Mouse (Mus musculus) kidney, embryonic 15.5 days (tissue): ENCODE results near the gene Scube2. TPM values are rescaled to one million over a fixed set of nuclear protein-coding genes. Genes with fewer than 3 reads are reported as not detected.

Experiments
- ATAC-seq: fragments of 200-750 bp; cut with Nextera tagmentation; replicated peaks from 2 replicates; pipeline ENCODE4 v1.8.0; 2017; ENCODE audit warnings: moderate TSS enrichment; ENCODE audit not compliant: low FRiP score
- H3K27ac ChIP-seq: fragments of 300-500 bp; sonication (generic); 2 replicates; pipeline ENCODE4 v1.5.1; 2015; ENCODE audit warnings: mild to moderate bottlenecking, inconsistent platforms
- H3K27me3 ChIP-seq: fragments of 300-500 bp; sonication (generic); 2 replicates; pipeline ENCODE4 v1.6.1; 2015; ENCODE audit warnings: inconsistent platforms
- H3K36me3 ChIP-seq: fragments of 300-500 bp; sonication (generic); 2 replicates; pipeline ENCODE4 v1.6.1; 2015; ENCODE audit warnings: inconsistent platforms
- H3K4me1 ChIP-seq: fragments of 300-500 bp; sonication (generic); 2 replicates; pipeline ENCODE4 v1.6.1; 2015; ENCODE audit warnings: inconsistent platforms
- H3K4me2 ChIP-seq: fragments of 300-500 bp; sonication (generic); 2 replicates; pipeline ENCODE4 v1.6.1; 2015; ENCODE audit warnings: moderate library complexity, mild to moderate bottlenecking, inconsistent platforms
- H3K4me3 ChIP-seq: fragments of 300-500 bp; sonication (generic); replicated peaks from 2 replicates; pipeline ENCODE4 v1.5.1; 2015; ENCODE audit warnings: mild to moderate bottlenecking, inconsistent platforms
- H3K9ac ChIP-seq: fragments of 300-500 bp; sonication (generic); 2 replicates; pipeline ENCODE4 v1.6.1; 2015; ENCODE audit warnings: mild to moderate bottlenecking, inconsistent platforms
- H3K9me3 ChIP-seq: fragments of 300-500 bp; sonication (generic); replicated peaks from 2 replicates; pipeline ENCODE4 v1.6.1; 2016; ENCODE audit warnings: inconsistent platforms
- WGBS: fragments of 180-500 bp; shearing (Covaris S2); methylation state at CpG from one replicate; pipeline ENCODE4 v1.1.7; 2015; ENCODE audit warnings: mixed read lengths; 5-methylcytosine and 5-hydroxymethylcytosine counted together
- polyA plus RNA-seq: library from polyadenylated mRNA; unstranded; fragments of >200 nt; fragmentation: Nextera tagmentation; extraction: Ambion mirVana; gene quantifications from 2 replicates; pipeline ENCODE4 v1.2.1, GENCODE M21; 2015

Gene Scube2
- 0.89 and 1.0 TPM in 2 replicates for polyA plus RNA-seq

DNA sequence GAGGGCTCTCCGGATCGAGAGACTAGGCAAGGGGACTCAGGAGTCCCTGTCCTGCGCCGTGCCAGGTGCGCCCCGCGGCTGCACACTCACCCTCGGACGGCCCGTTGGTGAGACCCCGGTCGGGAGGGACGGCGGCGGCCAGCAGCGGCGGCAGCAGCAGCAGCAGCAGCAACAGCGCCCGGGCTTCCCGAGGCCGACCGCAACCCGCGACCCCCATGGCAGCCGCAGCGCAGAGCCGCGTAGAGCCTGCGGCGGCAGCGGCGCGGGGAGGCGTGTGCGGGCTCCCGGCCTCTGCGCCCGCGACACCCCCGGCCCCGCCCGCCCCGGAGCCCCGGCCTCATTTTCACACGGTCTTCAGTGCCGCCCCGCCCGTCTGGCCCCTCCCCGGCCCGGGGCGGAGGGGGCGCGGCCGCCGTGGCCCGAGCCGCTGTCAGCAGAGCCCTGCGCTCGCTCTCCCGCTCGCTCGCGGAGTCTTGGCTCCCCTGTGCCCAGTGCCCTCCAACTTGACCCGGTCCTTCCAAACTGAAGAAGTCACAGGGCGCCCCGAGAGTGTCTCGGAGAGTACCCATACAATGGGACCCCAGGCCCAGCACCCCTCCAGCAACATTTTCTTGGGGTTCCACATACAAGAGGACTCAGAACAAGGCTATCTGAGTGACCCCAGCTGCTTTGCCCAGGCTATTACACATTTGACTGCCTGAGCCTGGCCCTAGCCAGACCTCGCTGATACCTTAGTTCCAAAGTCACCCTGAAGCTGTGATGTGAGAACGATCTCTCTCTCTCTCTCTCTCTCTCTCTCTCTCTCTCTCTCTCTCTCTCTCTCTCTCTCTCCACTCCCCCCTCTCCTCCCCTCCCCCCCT, at the start of gene Scube2:
Gene Scube2 (minus strand): TSS at position 310 of the 860 bp plus-strand sequence.
- H3K4me3 ChIP-seq = peak within 1 kb of the TSS; percentile 63
- H3K27me3 ChIP-seq = peaks cover 45% of the 10 kb centered on the region
- H3K36me3 ChIP-seq = no peaks in the 10 kb centered on the region
- no peak within 1 kb of the TSS for H3K27ac ChIP-seq
- peak within 1 kb of the TSS; percentile 97 for H3K4me2 ChIP-seq
- no peaks in the 10 kb centered on the region for H3K9me3 ChIP-seq
- peaks cover 18% of the 10 kb centered on the region for H3K4me1 ChIP-seq
- peak within 1 kb of the TSS; percentile 56 for H3K9ac ChIP-seq
- peak; percentile 87 for ATAC-seq
- under 1% methylated on average over 60 of the region's 69 CpGs for WGBS

DNA sequence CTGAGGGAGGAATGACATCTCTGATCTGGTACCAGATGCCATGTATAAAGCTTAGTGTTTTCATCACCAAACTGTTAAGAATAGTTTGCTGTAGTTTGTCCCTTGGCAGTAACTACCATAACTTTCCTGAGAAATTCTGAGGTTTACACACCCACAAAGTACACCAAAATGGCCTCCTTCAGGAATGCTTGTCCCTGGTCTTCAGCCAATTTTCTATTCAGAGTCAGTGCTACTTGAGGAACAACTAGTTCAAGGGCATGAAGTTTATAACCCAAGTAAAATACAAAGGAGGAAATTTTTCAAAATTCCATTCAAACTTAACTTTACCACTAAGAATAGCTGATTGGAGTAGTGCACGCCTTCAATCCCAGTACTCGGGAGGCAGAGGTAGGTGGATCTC, 40.7 kb upstream of the Scube2 start:
- H3K27me3 ChIP-seq = no peaks in the 10 kb centered on the region
- peaks cover 92% of the 10 kb centered on the region for H3K36me3 ChIP-seq
- no peak overlapping the region for H3K27ac ChIP-seq
- WGBS = 97% methylated on average over 2 of the region's 2 CpGs
- ATAC-seq = no peak
- H3K9ac ChIP-seq = no peak overlapping the region
- H3K4me2 ChIP-seq = no peak overlapping the region
- no peaks in the 10 kb centered on the region for H3K9me3 ChIP-seq
- H3K4me3 ChIP-seq = no peak overlapping the region
- no peaks in the 10 kb centered on the region for H3K4me1 ChIP-seq

DNA sequence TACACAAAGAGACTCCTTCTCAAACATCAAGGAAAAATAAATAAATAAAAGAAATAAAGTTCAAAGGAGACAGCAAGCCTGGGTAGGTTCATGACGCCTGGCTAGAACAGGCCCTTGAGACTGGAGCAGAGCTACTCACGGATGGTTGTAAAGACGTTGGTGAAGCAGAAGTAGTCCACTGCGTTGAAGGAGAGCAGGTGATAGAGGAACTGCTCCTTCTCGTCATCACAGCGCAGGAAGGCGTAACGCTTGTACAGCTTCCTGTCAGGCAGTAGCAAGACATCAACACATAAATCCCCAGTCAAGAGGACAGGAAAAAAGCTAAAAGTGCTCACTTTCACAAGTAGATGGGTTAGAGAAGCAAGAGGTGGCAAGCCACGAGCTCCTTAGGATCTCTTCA, 35.4 kb upstream of the Scube2 start:
- Histone ChIP-seq H3K4me2 (no peak overlapping the region), H3K27ac (no peak overlapping the region), H3K27me3 (no peaks in the 10 kb centered on the region), H3K9me3 (no peaks in the 10 kb centered on the region), H3K4me1 (no peaks in the 10 kb centered on the region), H3K36me3 (peaks cover 100% of the 10 kb centered on the region), H3K9ac (no peak overlapping the region), H3K4me3 (no peak overlapping the region)
- no peak for ATAC-seq
- WGBS = 82% methylated on average over 9 of the region's 9 CpGs

DNA sequence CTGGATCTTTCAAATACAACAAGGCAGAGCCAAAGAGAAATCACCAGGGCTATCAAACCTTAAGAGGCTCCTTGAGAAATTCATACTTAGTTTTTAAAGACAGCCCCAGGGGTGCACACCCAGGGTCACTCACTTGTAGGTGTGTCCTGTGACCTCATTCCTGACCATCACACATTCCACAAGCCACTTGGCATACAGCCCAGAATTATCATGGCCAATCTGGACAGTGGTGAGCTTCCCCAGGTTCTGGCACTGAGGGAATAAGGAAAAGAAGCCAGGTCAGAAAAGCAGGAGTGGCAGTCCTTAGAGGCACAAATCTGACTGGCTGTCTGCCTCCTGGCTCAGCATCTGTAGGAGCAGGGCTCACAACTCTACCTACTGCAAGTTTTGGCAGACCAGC, 33.4 kb upstream of the Scube2 start:
- Histone ChIP-seq H3K36me3 (peaks cover 100% of the 10 kb centered on the region), H3K9ac (no peak overlapping the region), H3K4me2 (no peak overlapping the region), H3K4me3 (no peak overlapping the region), H3K27me3 (no peaks in the 10 kb centered on the region), H3K9me3 (no peaks in the 10 kb centered on the region), H3K27ac (no peak overlapping the region), H3K4me1 (no peaks in the 10 kb centered on the region)
- no peak for ATAC-seq

DNA sequence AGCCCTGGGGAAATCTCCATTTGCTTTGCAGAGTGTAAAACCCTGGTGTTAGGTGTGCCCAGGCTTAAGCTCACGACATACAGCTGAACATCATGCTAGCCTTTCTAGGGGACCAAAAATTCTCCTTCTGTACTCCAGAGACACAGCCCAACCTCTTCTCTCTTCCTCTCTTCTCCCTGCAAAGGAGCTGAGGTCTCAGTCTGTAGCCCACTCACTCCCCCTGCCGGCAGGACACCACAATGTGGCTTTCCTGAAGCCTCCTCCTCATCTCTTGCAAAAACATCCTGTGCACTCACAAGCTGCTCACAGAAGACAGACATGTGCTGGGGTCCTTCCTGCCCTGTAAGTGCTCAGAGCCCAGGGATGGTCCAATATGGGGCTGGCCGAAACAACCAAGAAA, 27.1 kb upstream of the Scube2 start:
- no peaks in the 10 kb centered on the region for H3K27me3 ChIP-seq
- H3K4me3 ChIP-seq = no peak overlapping the region
- H3K9me3 ChIP-seq = no peaks in the 10 kb centered on the region
- H3K27ac ChIP-seq = no peak overlapping the region
- 35% methylated on average over 3 of the region's 3 CpGs for WGBS
- H3K9ac ChIP-seq = no peak overlapping the region
- peak; percentile 56; the same call in 1 of the 2 replicates for ATAC-seq
- no peaks in the 10 kb centered on the region for H3K4me1 ChIP-seq
- H3K4me2 ChIP-seq = no peak overlapping the region
- H3K36me3 ChIP-seq = peaks cover 77% of the 10 kb centered on the region

DNA sequence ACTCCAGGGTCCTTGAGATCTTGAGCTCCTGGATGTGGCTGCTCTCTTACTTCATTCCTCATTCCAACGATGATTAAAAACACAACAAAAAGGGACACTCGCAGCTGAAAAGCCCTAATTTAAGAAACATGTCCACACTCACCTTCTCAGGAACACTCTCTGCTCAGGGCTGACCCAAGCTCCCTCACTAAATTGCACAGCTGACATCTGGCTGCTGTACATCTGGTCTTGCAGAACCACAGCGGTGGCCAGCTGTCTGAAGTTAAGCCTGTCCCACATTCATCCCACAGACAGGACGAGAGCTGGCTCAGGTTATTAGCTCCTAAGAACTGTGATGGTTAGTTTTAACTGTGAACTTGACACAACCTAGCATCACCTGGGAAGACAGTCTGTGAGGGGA, 26.3 kb upstream of the Scube2 start:
- Histone ChIP-seq H3K9ac (no peak overlapping the region), H3K27me3 (no peaks in the 10 kb centered on the region), H3K27ac (no peak overlapping the region), H3K4me1 (no peaks in the 10 kb centered on the region), H3K4me3 (no peak overlapping the region), H3K36me3 (peaks cover 76% of the 10 kb centered on the region), H3K4me2 (no peak overlapping the region), H3K9me3 (0 out of 2 replicates have a peak, but pooled peaks cover 1% of the 10 kb centered on the region)
- 93% methylated on average over 4 of the region's 4 CpGs for WGBS
- ATAC-seq = no peak

DNA sequence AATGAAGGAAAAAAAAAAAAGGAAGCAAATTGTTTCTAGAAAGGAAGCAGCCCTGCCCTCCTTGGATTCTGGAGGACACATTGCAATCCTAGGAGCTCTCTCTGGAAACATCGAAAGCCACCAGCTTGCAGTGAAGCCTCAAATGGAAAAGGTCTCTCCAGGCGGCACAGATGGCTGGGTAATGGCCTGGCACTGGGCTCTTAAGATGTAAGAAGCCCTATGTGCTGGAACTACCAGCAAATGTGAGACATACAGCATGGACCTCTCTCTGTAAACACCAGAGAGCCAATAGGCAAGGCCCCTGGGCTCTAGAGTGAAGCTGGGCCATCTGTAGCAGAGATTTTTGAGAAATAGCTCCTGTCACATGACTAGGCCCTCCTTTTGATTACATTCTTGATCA, 24.8 kb upstream of the Scube2 start:
- Histone ChIP-seq H3K4me2 (no peak overlapping the region), H3K27ac (no peak overlapping the region), H3K27me3 (no peaks in the 10 kb centered on the region), H3K4me3 (no peak overlapping the region), H3K9ac (no peak overlapping the region), H3K9me3 (0 out of 2 replicates have a peak, but pooled peaks cover 3% of the 10 kb centered on the region), H3K4me1 (no peaks in the 10 kb centered on the region), H3K36me3 (peaks cover 63% of the 10 kb centered on the region)
- 87% methylated on average over 2 of the region's 2 CpGs for WGBS
- no peak for ATAC-seq

DNA sequence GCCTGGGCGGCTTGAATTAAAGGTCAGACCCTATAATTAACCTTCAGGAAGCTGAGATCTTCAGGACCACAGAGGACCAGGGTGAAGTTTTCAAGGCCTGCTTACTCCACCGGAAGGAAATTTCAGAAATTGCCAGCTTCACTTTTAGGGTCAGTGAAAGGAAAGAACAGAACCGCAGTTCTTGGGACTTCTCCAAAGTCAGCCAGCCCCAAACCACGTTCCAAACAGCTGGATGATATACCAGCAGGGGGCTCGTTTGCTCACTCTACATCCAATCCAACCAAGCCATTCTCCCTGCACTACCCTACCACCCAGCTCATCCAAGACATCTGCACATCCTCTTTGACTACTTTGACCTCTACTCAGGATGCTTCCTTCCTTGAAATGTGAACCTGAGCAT, 23.8 kb upstream of the Scube2 start:
- Histone ChIP-seq H3K27me3 (no peaks in the 10 kb centered on the region), H3K9me3 (0 out of 2 replicates have a peak, but pooled peaks cover 3% of the 10 kb centered on the region), H3K27ac (no peak overlapping the region), H3K36me3 (peaks cover 54% of the 10 kb centered on the region), H3K4me1 (no peaks in the 10 kb centered on the region), H3K4me2 (no peak overlapping the region), H3K9ac (no peak overlapping the region), H3K4me3 (no peak overlapping the region)
- WGBS = 75% methylated on average over 5 of the region's 5 CpGs
- ATAC-seq = no peak

DNA sequence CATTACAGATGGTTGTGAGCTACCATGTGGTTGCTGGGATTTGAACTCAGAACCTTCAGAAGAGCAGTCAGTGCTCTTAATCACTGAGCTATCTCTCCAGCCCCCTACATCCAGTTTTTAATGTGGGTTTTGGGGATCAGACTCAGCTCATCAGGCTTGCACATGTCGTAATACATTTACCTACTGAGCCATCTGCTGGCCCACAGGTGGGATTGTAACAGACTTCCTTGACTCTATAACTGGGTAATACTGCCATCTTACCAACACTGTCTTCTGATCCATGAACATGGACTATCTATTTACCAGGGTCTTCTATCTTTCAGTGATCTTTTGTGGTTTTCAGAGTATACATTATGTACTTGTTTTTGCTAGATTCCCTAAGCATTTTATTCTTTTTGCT, 20.8 kb upstream of the Scube2 start:
- 94% methylated on average over 1 of the region's 1 CpGs for WGBS
- Histone ChIP-seq H3K9me3 (0 out of 2 replicates have a peak, but pooled peaks cover 3% of the 10 kb centered on the region), H3K36me3 (peaks cover 26% of the 10 kb centered on the region), H3K4me3 (no peak overlapping the region), H3K27me3 (no peaks in the 10 kb centered on the region), H3K27ac (no peak overlapping the region), H3K4me2 (no peak overlapping the region), H3K4me1 (no peaks in the 10 kb centered on the region), H3K9ac (no peak overlapping the region)
- ATAC-seq = no peak

DNA sequence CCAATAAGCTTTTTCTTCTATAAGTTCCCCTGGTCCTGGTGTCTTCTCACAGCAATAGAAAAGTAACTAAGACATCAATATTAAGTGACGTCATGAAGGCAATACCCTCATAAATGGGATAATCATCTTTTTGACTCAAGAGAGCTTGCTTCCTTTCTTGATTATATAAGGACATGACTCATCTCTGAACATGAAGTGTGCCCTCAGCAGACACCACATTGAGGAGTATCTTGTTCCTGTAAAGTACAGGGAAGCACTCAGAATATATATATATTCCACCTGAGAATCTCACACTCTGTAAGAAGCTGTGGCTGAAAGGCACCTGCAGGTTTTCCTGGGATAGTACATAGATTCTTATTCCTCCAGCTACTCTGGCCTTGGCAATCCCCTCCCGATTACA, 17.1 kb upstream of the Scube2 start:
- Histone ChIP-seq H3K4me3 (no peak overlapping the region), H3K4me2 (no peak overlapping the region), H3K4me1 (0 out of 2 replicates have a peak, but pooled peaks cover 5% of the 10 kb centered on the region), H3K36me3 (peaks cover 9% of the 10 kb centered on the region; the same call in 1 of the 2 replicates), H3K27ac (no peak overlapping the region), H3K9ac (no peak overlapping the region), H3K27me3 (no peaks in the 10 kb centered on the region), H3K9me3 (0 out of 2 replicates have a peak, but pooled peaks cover 3% of the 10 kb centered on the region)
- ATAC-seq = no peak
- 99% methylated on average over 2 of the region's 2 CpGs for WGBS

DNA sequence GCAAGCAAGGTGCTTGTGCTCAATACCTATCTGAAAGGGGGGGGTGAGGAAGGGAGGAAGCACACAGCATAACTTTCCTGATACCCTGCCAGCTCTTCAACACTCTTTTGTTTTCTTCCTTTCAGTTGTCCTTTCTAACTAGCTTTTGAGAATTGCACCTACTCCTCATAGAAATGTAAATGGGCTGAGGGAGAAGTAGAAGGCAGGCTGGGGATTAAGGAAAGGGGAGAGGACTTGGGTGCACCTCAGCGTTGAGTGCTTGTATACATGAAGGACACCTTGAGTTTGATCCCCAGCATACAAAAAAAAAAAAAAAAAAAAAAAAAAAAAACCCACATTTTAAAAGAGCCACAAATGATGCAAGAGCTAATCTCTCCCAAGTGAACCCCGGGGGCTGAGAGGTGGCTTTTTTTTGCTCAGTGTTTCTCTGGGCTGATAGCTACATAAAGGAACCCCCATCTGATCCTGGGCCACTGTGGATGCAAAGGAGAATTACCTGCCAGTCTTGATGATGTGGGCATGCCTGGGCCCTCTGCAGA, 16.2 kb upstream of the Scube2 start:
- H3K4me3 ChIP-seq = no peak overlapping the region
- no peak overlapping the region for H3K9ac ChIP-seq
- H3K9me3 ChIP-seq = 0 out of 2 replicates have a peak, but pooled peaks cover under 1% of the 10 kb centered on the region
- no peak overlapping the region for H3K27ac ChIP-seq
- 49% methylated on average over 2 of the region's 2 CpGs for WGBS
- H3K4me2 ChIP-seq = no peak overlapping the region
- no peaks in the 10 kb centered on the region for H3K27me3 ChIP-seq
- peaks cover under 1% of the 10 kb centered on the region; the same call in 1 of the 2 replicates for H3K36me3 ChIP-seq
- 0 out of 2 replicates have a peak, but pooled peaks cover 5% of the 10 kb centered on the region for H3K4me1 ChIP-seq
- ATAC-seq = no peak

DNA sequence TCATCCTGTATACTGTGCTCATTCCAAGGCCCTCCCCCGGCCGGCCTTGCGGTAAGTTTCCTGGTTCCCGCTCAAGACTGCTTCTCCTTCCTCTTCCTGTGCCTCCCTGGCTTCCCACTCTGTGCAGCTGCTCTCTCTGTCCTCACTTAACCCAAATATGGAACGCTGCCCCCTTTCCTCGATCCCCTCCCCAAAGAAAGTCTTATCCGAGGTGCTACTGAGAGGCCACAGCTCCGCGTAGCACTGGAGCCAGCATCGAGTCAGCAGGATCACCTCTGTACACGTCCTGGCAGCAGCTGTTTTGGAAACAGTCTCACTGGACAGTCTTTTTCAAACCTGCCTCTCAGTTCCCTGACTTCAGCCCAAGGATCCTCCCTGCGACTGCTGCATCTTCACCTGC, 13.7 kb upstream of the Scube2 start:
- Histone ChIP-seq H3K9me3 (no peaks in the 10 kb centered on the region), H3K9ac (no peak overlapping the region), H3K4me1 (0 out of 2 replicates have a peak, but pooled peaks cover 5% of the 10 kb centered on the region), H3K27ac (no peak overlapping the region), H3K27me3 (no peaks in the 10 kb centered on the region), H3K4me3 (no peak overlapping the region), H3K36me3 (no peaks in the 10 kb centered on the region), H3K4me2 (no peak overlapping the region)
- ATAC-seq = no peak
- 48% methylated on average over 12 of the region's 12 CpGs for WGBS
